Mouse (Mus musculus) kidney, embryonic 15.5 days (tissue): ENCODE measurements around the gene Hspb2. TPM values are rescaled to one million over a fixed set of nuclear protein-coding genes. Genes with fewer than 3 reads are reported as not detected.

Source experiments
- ATAC-seq: fragments of 200-750 bp; cut with Nextera tagmentation; replicated peaks from 2 replicates; pipeline ENCODE4 v1.8.0; 2017; ENCODE audit warnings: moderate TSS enrichment; ENCODE audit not compliant: low FRiP score
- H3K27ac ChIP-seq: fragments of 300-500 bp; sonication (generic); 2 replicates; pipeline ENCODE4 v1.5.1; 2015; ENCODE audit warnings: mild to moderate bottlenecking, inconsistent platforms
- H3K27me3 ChIP-seq: fragments of 300-500 bp; sonication (generic); 2 replicates; pipeline ENCODE4 v1.6.1; 2015; ENCODE audit warnings: inconsistent platforms
- H3K36me3 ChIP-seq: fragments of 300-500 bp; sonication (generic); 2 replicates; pipeline ENCODE4 v1.6.1; 2015; ENCODE audit warnings: inconsistent platforms
- H3K4me1 ChIP-seq: fragments of 300-500 bp; sonication (generic); 2 replicates; pipeline ENCODE4 v1.6.1; 2015; ENCODE audit warnings: inconsistent platforms
- H3K4me2 ChIP-seq: fragments of 300-500 bp; sonication (generic); 2 replicates; pipeline ENCODE4 v1.6.1; 2015; ENCODE audit warnings: moderate library complexity, mild to moderate bottlenecking, inconsistent platforms
- H3K4me3 ChIP-seq: fragments of 300-500 bp; sonication (generic); replicated peaks from 2 replicates; pipeline ENCODE4 v1.5.1; 2015; ENCODE audit warnings: mild to moderate bottlenecking, inconsistent platforms
- H3K9ac ChIP-seq: fragments of 300-500 bp; sonication (generic); 2 replicates; pipeline ENCODE4 v1.6.1; 2015; ENCODE audit warnings: mild to moderate bottlenecking, inconsistent platforms
- H3K9me3 ChIP-seq: fragments of 300-500 bp; sonication (generic); replicated peaks from 2 replicates; pipeline ENCODE4 v1.6.1; 2016; ENCODE audit warnings: inconsistent platforms
- WGBS: fragments of 180-500 bp; shearing (Covaris S2); methylation state at CpG from one replicate; pipeline ENCODE4 v1.1.7; 2015; ENCODE audit warnings: mixed read lengths; 5-methylcytosine and 5-hydroxymethylcytosine counted together
- polyA plus RNA-seq: library from polyadenylated mRNA; unstranded; fragments of >200 nt; fragmentation: Nextera tagmentation; extraction: Ambion mirVana; gene quantifications from 2 replicates; pipeline ENCODE4 v1.2.1, GENCODE M21; 2015

Hspb2 gene
- polyA plus RNA-seq, 1 experiment from 2014 or later = 8.1 TPM

- Histone ChIP-seq H3K36me3 (peaks cover 16% of the 10 kb centered on the region), H3K4me1 (peaks cover 21% of the 10 kb centered on the region), H3K9ac (peak within 1 kb of the TSS; percentile 51), H3K4me2 (peak within 1 kb of the TSS; percentile 74), H3K27ac (peak within 1 kb of the TSS; percentile 95), H3K27me3 (no peaks in the 10 kb centered on the region), H3K4me3 (peak within 1 kb of the TSS; percentile 60), H3K9me3 (no peaks in the 10 kb centered on the region)
- ATAC-seq = peak; percentile 98
- 3% methylated on average over 59 of the region's 59 CpGs for WGBS
Observed at GRCm38 (mm10) chr9:50768107-50769002, 16.2 kb upstream of the Hspb2 start, which contains the start of gene Fdxacb1. Gene Fdxacb1 (plus strand): TSS chr9:50768236.

DNA sequence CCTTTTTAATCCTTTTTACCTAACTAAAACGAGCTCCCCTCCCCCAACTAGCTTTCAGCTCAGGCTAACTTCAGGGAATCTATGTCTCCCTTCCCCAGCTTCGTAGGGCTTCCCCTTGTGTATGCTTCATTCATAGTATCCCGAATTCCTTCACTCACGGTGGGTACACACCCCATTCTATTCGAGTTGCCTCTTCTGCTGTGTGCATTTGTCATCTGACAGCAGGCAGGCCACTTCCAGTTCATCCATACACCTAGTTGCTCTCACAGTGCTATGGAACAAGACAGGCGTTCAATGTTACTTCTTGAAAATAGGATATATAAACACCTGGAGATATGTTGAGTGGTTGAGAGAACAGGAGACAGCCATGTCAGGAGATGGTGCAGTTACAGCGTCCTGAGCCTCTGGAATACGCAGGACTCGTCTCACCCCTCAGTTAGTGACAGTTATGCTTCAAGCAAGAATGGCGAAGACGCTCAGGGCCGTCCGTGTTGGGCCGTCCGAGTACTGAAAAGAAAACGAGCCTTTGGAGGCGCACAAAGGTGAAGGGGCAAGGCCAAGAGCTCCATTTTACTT is 15.5 kb upstream of the Hspb2 start:
- no peak; the same call in 1 of the 2 replicates for ATAC-seq
- Histone ChIP-seq H3K36me3 (peaks cover 16% of the 10 kb centered on the region), H3K27me3 (no peaks in the 10 kb centered on the region), H3K9me3 (no peaks in the 10 kb centered on the region), H3K4me1 (peaks cover 21% of the 10 kb centered on the region), H3K4me2 (peak overlapping the region; percentile 74), H3K9ac (peak overlapping the region; percentile 51), H3K27ac (peak overlapping the region; percentile 95), H3K4me3 (peak overlapping the region; percentile 60)
- 7% methylated on average over 17 of the region's 17 CpGs for WGBS

GRCm38 (mm10) chr9:50763331-50763730 is 11.2 kb upstream of the Hspb2 start:
- Histone ChIP-seq H3K27me3 (no peaks in the 10 kb centered on the region), H3K4me2 (no peak overlapping the region), H3K4me1 (peaks cover 10% of the 10 kb centered on the region), H3K36me3 (0 out of 2 replicates have a peak, but pooled peaks cover 5% of the 10 kb centered on the region), H3K9ac (no peak overlapping the region), H3K9me3 (no peaks in the 10 kb centered on the region), H3K27ac (no peak overlapping the region), H3K4me3 (no peak overlapping the region)
- ATAC-seq = no peak
- 57% methylated on average over 1 of the region's 1 CpGs for WGBS

- H3K4me2 ChIP-seq = no peak overlapping the region
- H3K27ac ChIP-seq = no peak overlapping the region
- H3K36me3 ChIP-seq = 0 out of 2 replicates have a peak, but pooled peaks cover 5% of the 10 kb centered on the region
- no peak overlapping the region for H3K4me3 ChIP-seq
- WGBS = 68% methylated on average over 6 of the region's 6 CpGs
- peaks cover 1% of the 10 kb centered on the region; the same call in 1 of the 2 replicates for H3K4me1 ChIP-seq
- no peak for ATAC-seq
- H3K27me3 ChIP-seq = no peaks in the 10 kb centered on the region
- no peaks in the 10 kb centered on the region for H3K9me3 ChIP-seq
- H3K9ac ChIP-seq = no peak overlapping the region
Observed at GRCm38 (mm10) chr9:50761520-50762243, 9.5 kb upstream of the Hspb2 start.

DNA sequence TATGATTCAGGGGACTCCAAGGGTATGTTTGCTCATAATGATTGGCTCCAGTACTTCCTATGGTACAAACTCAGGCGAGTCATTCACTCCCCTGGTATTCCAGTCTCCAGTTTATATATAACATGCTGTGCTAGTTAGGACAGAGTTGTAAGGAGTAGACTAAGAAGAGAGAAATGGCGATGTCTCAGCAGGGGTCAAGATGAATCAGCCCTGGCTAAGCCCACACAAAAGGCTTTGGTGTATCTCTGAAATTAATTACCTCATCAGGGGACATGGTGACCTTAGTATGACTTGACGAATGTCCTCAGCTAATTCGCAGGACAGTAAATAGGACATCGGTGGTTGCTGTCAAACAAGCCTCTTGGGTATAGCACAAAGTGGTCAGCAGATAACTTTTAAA is 4.6 kb upstream of the Hspb2 start:
- no peaks in the 10 kb centered on the region for H3K27me3 ChIP-seq
- no peak overlapping the region for H3K4me2 ChIP-seq
- whole genome bisulfite sequencing = 61% methylated on average over 5 of the region's 5 CpGs
- no peaks in the 10 kb centered on the region for H3K9me3 ChIP-seq
- H3K9ac ChIP-seq = no peak overlapping the region
- H3K27ac ChIP-seq = no peak overlapping the region
- H3K4me1 ChIP-seq = peaks cover 17% of the 10 kb centered on the region
- no peak overlapping the region for H3K4me3 ChIP-seq
- no peak for ATAC-seq
- H3K36me3 ChIP-seq = no peaks in the 10 kb centered on the region

DNA sequence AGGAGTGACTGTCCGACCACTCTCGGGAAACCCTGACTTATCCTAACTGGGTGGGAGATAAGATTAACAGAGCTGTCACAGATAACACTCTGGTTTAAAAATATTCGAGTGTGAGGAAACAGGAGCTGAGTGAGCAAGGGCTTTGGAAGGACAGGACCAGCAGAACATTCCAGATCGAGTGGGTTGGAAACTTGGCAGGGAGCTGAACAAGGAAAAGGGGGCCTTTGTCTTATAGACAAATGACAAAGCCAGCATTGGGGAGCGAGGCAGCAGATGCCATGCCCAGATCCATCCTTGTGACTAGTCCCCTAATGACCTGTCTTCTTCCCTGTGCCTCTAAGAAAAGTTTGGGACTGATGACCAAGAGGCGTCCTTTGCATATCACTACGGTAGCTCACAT is 1.8 kb upstream of the Hspb2 start:
- Histone ChIP-seq H3K4me3 (no peak overlapping the region; the same call in 1 of the 2 replicates), H3K27ac (0 out of 2 replicates have a peak overlapping the region, but pooled peaks have one; percentile 72), H3K36me3 (no peaks in the 10 kb centered on the region), H3K9ac (no peak overlapping the region), H3K9me3 (no peaks in the 10 kb centered on the region), H3K4me1 (peaks cover 21% of the 10 kb centered on the region), H3K4me2 (peak overlapping the region; percentile 39), H3K27me3 (no peaks in the 10 kb centered on the region)
- ATAC-seq = no peak
- WGBS = 66% methylated on average over 7 of the region's 7 CpGs

- no peaks in the 10 kb centered on the region for H3K9me3 ChIP-seq
- H3K4me2 ChIP-seq = peak overlapping the region; percentile 39
- H3K9ac ChIP-seq = no peak overlapping the region
- H3K27me3 ChIP-seq = no peaks in the 10 kb centered on the region
- peaks cover 21% of the 10 kb centered on the region for H3K4me1 ChIP-seq
- peak overlapping the region; percentile 23 for H3K4me3 ChIP-seq
- H3K36me3 ChIP-seq = no peaks in the 10 kb centered on the region
- ATAC-seq = peak; percentile 86
- peak overlapping the region; percentile 72 for H3K27ac ChIP-seq
- 49% methylated on average over 17 of the region's 17 CpGs for WGBS
Observed at GRCm38 (mm10) chr9:50752784-50753615, 846 bp upstream of the Hspb2 start.

DNA sequence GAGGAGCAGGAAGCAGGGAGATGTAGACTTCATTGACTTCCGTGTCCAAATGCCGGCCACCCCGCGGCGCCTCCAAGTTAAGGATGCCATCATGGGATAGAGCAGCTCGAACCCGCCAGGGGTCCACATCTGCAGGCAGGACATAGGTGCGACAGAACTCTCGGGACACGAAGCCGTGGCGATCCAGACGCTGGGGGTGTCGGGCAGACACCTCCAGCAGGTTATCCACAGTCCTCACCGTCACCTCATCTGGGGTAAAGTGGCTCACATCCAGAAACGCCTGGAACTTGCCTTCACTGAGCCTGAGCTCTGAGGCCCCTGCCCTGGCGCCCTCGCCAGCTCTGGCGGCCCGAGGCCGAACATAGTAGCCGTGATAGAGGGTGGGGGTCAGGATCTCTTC is 831 bp downstream of the Hspb2 start, which contains the start of gene Cryab:
Cryab (plus strand) TSS at position 3 of the 400 bp plus-strand sequence.
- Histone ChIP-seq H3K9me3 (no peaks in the 10 kb centered on the region), H3K4me1 (peaks cover 25% of the 10 kb centered on the region), H3K27me3 (no peaks in the 10 kb centered on the region), H3K27ac (peak within 1 kb of the TSS; percentile 72; the same call in 1 of the 2 replicates), H3K4me3 (no peak within 1 kb of the TSS), H3K9ac (no peak within 1 kb of the TSS), H3K36me3 (no peaks in the 10 kb centered on the region), H3K4me2 (no peak within 1 kb of the TSS)
- ATAC-seq = no peak; the same call in 1 of the 2 replicates
- 73% methylated on average over 22 of the region's 22 CpGs for WGBS

GRCm38 (mm10) chr9:50750706-50751105 is 1.4 kb downstream of the Hspb2 start:
- Histone ChIP-seq H3K4me3 (no peak overlapping the region), H3K36me3 (no peaks in the 10 kb centered on the region), H3K9me3 (no peaks in the 10 kb centered on the region), H3K27me3 (no peaks in the 10 kb centered on the region), H3K4me2 (no peak overlapping the region), H3K9ac (no peak overlapping the region), H3K4me1 (peaks cover 25% of the 10 kb centered on the region), H3K27ac (no peak overlapping the region)
- ATAC-seq = no peak
- 63% methylated on average over 6 of the region's 6 CpGs for WGBS

DNA sequence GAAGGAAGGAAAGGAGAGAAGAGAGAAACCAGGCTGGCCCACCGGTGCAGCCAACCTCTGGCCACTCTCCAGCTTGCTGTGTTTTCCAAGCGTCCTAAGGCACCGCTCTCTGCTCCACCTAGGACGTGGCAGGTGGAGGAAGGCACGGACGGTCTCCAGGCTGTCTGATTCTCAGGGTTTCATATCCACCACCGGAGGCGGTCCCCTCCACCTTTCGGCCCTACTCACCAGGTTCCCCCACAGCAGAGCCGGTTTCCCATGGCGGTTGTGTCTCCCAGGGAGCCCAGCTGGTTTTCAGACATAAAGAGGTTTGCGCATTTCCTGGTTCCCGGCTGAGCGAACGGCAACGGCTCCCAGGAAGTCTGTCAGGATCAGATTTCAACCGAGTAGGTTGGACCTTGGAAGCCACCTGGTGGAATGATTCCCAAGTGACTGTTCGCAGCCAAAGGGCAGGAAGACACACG is 5.9 kb downstream of the Hspb2 start, which contains the start of gene 2310030G06Rik:
2310030G06Rik (minus strand) TSS at position 323 of the 464 bp plus-strand sequence.
- peak; percentile 88 for ATAC-seq
- 0 out of 2 replicates have a peak, but pooled peaks cover 4% of the 10 kb centered on the region for H3K4me1 ChIP-seq
- H3K36me3 ChIP-seq = no peaks in the 10 kb centered on the region
- peak within 1 kb of the TSS; percentile 54 for H3K4me3 ChIP-seq
- WGBS = 1% methylated on average over 19 of the region's 19 CpGs
- peak within 1 kb of the TSS; percentile 60 for H3K9ac ChIP-seq
- no peaks in the 10 kb centered on the region for H3K9me3 ChIP-seq
- H3K4me2 ChIP-seq = peak within 1 kb of the TSS; percentile 77
- H3K27me3 ChIP-seq = no peaks in the 10 kb centered on the region
- peak within 1 kb of the TSS; percentile 89 for H3K27ac ChIP-seq

DNA sequence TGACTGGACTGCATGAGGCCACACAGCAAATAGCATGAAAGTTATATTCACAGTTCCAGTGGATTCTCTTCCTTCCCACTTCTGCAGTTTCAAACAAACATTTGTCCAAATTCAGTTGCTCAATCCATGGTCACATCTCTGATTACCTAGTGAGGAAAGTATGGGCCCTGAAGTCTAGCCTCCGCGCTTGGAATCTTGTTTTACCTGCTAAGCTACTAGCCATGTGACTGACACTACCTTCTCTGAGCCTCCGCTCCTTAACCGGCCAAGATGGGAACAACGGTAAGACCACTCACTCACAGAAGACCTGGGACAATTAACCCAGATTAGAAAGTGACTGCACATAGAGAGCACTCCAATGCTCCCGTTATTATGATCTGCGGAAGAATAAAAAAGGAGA is 6.3 kb downstream of the Hspb2 start:
- no peaks in the 10 kb centered on the region for H3K27me3 ChIP-seq
- H3K9ac ChIP-seq = peak overlapping the region; percentile 60
- H3K4me1 ChIP-seq = 0 out of 2 replicates have a peak, but pooled peaks cover 4% of the 10 kb centered on the region
- H3K36me3 ChIP-seq = no peaks in the 10 kb centered on the region
- 12% methylated on average over 7 of the region's 7 CpGs for WGBS
- no peaks in the 10 kb centered on the region for H3K9me3 ChIP-seq
- peak; percentile 62; the same call in 1 of the 2 replicates for ATAC-seq
- peak overlapping the region; percentile 77 for H3K4me2 ChIP-seq
- peak overlapping the region; percentile 89 for H3K27ac ChIP-seq
- H3K4me3 ChIP-seq = peak overlapping the region; percentile 54
